Mouse (Mus musculus) limb, embryonic 14.5 days (tissue): ENCODE data around the gene Magel2. TPM values are rescaled to one million over a fixed set of nuclear protein-coding genes. Genes with fewer than 3 reads are reported as not detected.

Experiments used
- ATAC-seq: fragments of 200-750 bp; cut with Nextera tagmentation; 2 replicates; pipeline ENCODE4 v1.8.0; 2017; ENCODE audit warnings: low read depth, moderate number of reproducible peaks, moderate TSS enrichment; ENCODE audit not compliant: low FRiP score
- DNase-seq: peaks from one replicate; pipeline ENCODE4 v3.0.0-alpha.2; 2015; ENCODE audit warnings: low spot score
- H3K27ac ChIP-seq: fragments of 300-500 bp; sonication (generic); replicated peaks from 2 replicates; pipeline ENCODE4 v1.5.1; 2014; ENCODE audit warnings: low read depth, mild to moderate bottlenecking, low read length, moderate library complexity, mixed read lengths
- H3K27me3 ChIP-seq: fragments of 300-500 bp; sonication (generic); 2 replicates; pipeline ENCODE4 v1.6.1; 2014; ENCODE audit warnings: low read length, mixed read lengths; ENCODE audit not compliant: control insufficient read depth, insufficient read depth
- H3K36me3 ChIP-seq: fragments of 300-500 bp; sonication (generic); 2 replicates; pipeline ENCODE4 v1.6.1; 2014; ENCODE audit warnings: mild to moderate bottlenecking, low read length, moderate library complexity, mixed read lengths; ENCODE audit not compliant: control insufficient read depth, insufficient read depth
- H3K4me1 ChIP-seq: fragments of 300-500 bp; sonication (generic); 2 replicates; pipeline ENCODE4 v1.6.1; 2014; ENCODE audit warnings: antibody characterized with exemption, low read length, mixed read lengths; ENCODE audit not compliant: control insufficient read depth, insufficient read depth
- H3K4me2 ChIP-seq: fragments of 300-500 bp; sonication (generic); replicated peaks from 2 replicates; pipeline ENCODE4 v1.6.1; 2014; ENCODE audit warnings: low read depth, mild to moderate bottlenecking, low read length, moderate library complexity; ENCODE audit not compliant: severe bottlenecking
- H3K4me3 ChIP-seq: fragments of 300-500 bp; sonication (generic); replicated peaks from 2 replicates; pipeline ENCODE4 v1.5.1; 2014; ENCODE audit warnings: low read length
- H3K9ac ChIP-seq: fragments of 300-500 bp; sonication (generic); 2 replicates; pipeline ENCODE4 v1.6.1; 2014; ENCODE audit warnings: mild to moderate bottlenecking, low read depth, low read length, moderate library complexity; ENCODE audit not compliant: severe bottlenecking
- H3K9me3 ChIP-seq: fragments of 300-500 bp; sonication (generic); 2 replicates; pipeline ENCODE4 v1.6.1; 2016; ENCODE audit warnings: low read length; ENCODE audit not compliant: control insufficient read depth
- POLR2A ChIP-seq: fragments of 200-500 bp; IDR thresholded peaks from 2 replicates; pipeline ENCODE4 v1.8.0; 2012; ENCODE audit warnings: inconsistent platforms, mild to moderate bottlenecking, moderate library complexity, borderline replicate concordance; ENCODE audit not compliant: insufficient read depth, insufficient read length; ENCODE audit errors: extremely low read depth
- WGBS: fragments of 180-500 bp; shearing (Covaris S2); extraction: QIAGEN DNeasy Blood & Tissue Kit; methylation state at CpG from one replicate; pipeline ENCODE4 v1.1.7; 2014; 5-methylcytosine and 5-hydroxymethylcytosine counted together
- polyA plus RNA-seq, 2 experiments: library from polyadenylated mRNA; depleted of rRNA in 1 of 2; stranded (reverse) in 1 of 2; unstranded in 1 of 2; fragments of >200 nt; fragmentation: Nextera tagmentation in 1 of 2; extraction: Ambion mirVana in 1 of 2; gene quantifications; 2 replicates each; pipeline versions ENCODE4 v1.2.1 to v1.2.3; 2012 to 2014

Gene Magel2
- polyA plus RNA-seq, 2 experiments = 7.2 to 35.7 TPM

DNA sequence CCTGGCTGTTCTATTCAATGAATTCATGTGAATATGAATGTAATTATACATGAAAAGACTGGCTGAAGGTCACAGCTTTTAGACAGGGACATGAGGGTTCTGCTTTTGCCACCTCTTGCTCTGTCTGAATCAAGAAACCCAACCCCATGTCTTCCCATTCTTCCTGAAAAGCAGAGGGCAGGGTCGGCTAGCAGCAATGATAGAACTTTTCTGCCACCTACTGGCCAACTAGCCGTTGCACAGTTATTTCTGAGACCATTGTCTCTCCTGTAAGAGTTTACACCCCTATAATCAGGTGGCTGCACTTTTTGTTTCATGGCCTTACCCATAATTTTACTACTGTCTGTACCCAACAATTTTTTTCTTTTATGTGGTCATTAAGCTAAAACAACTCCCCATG lies 5.6 kb downstream of the Magel2 start:
- Histone ChIP-seq H3K4me1 (no peaks in the 10 kb centered on the region), H3K4me3 (no peak overlapping the region), H3K36me3 (no peaks in the 10 kb centered on the region), H3K9ac (no peak overlapping the region), H3K27me3 (no peaks in the 10 kb centered on the region), H3K9me3 (peaks cover 7% of the 10 kb centered on the region; the same call in 1 of the 2 replicates), H3K27ac (no peak overlapping the region), H3K4me2 (no peak overlapping the region)
- no peak for TF ChIP-seq POLR2A
- ATAC-seq (peak; percentile 72), DNase-seq (peak; percentile 75)
- 3% methylated on average over 2 of the region's 2 CpGs for WGBS

DNA sequence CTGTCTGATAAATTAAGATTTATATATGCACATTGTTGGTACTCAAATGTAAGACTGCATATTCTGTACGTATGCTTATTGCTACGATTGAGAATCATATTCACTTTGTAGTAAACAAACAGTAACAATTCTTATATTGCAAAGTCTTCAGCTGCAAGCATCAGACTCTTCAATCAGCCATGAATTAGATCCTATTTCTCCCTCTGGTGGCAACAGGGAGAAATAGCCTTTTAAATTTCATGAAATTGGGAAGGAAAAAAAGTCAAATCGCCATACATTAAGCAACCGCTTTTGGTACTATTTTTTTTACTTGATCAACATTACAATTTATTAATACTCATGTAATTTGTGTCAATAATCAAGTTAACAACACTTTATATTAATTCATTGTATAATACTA lies 11.5 kb downstream of the Magel2 start:
- no peak overlapping the region for H3K9ac ChIP-seq
- DNase-seq = no peak
- TF ChIP-seq POLR2A = no peak
- no peak overlapping the region for H3K4me3 ChIP-seq
- no peak overlapping the region for H3K27ac ChIP-seq
- no peak for ATAC-seq
- no peaks in the 10 kb centered on the region for H3K27me3 ChIP-seq
- no peak overlapping the region for H3K4me2 ChIP-seq
- no peaks in the 10 kb centered on the region for H3K9me3 ChIP-seq
- H3K36me3 ChIP-seq = no peaks in the 10 kb centered on the region
- 45% methylated on average over 4 of the region's 4 CpGs for WGBS
- no peaks in the 10 kb centered on the region for H3K4me1 ChIP-seq

GRCm38 (mm10) chr7:62392202-62392601 lies 15.4 kb downstream of the Magel2 start:
- no peak overlapping the region for H3K4me3 ChIP-seq
- 55% methylated on average over 1 of the region's 1 CpGs for WGBS
- no peaks in the 10 kb centered on the region for H3K4me1 ChIP-seq
- no peak for TF ChIP-seq POLR2A
- no peak overlapping the region for H3K27ac ChIP-seq
- no peak overlapping the region for H3K4me2 ChIP-seq
- ATAC-seq (no peak), DNase-seq (no peak)
- no peaks in the 10 kb centered on the region for H3K27me3 ChIP-seq
- H3K9ac ChIP-seq = no peak overlapping the region
- no peaks in the 10 kb centered on the region for H3K36me3 ChIP-seq
- no peaks in the 10 kb centered on the region for H3K9me3 ChIP-seq

DNA sequence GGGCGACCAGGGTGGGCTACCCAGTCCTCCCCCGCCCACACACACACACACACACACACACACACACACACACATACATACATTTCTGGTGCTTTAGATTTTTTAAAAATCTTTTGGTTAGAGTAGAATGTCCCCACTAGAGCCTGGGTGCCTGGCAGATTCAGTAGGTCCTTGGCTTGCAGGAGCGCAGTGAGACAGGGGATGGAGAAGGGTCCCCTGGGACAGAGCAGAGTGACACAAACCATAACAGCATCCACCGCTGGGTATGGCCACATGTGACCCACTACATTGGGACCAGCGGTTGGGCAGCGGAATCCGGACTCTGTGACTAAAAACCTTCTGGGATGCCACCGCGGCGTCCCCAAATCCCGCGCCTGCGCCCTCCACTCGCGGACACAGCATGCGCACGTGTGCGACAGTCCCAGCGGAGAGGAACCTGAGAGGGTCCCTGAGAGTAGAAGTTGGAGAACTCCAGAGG lies 29.8 kb downstream of the Magel2 start:
- DNase-seq = no peak
- Histone ChIP-seq H3K27me3 (no peaks in the 10 kb centered on the region), H3K36me3 (no peaks in the 10 kb centered on the region), H3K9me3 (no peaks in the 10 kb centered on the region), H3K27ac (no peak overlapping the region), H3K4me1 (no peaks in the 10 kb centered on the region), H3K9ac (no peak overlapping the region), H3K4me3 (peak overlapping the region; percentile 24), H3K4me2 (peak overlapping the region; percentile 32)
- WGBS = 40% methylated on average over 18 of the region's 19 CpGs
- no peak for TF ChIP-seq POLR2A
- ATAC-seq = 0 out of 2 replicates have a peak, but pooled peaks have one; percentile 19

DNA sequence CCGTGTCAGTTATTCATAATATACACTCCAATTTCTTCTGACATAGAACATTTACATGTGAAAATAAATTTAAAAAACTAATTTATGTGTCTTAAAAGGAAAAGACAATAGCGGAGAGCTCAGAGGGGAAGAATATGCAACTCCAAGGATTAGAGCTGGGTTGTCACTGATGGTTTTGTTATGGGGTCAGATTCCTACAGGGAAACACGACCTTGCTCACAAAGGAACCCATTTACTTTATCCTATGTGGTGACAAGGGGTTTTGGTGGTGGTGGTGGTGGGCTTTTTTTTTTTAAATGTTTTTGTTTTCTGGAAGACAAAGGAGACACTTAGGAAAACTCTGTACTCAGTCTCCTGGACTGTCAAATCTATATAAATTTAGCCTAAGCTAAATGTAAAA lies 31.0 kb downstream of the Magel2 start:
- no peak for TF ChIP-seq POLR2A
- 48% methylated on average over 3 of the region's 3 CpGs for WGBS
- Histone ChIP-seq H3K4me2 (no peak overlapping the region), H3K4me1 (no peaks in the 10 kb centered on the region), H3K4me3 (no peak overlapping the region), H3K9me3 (no peaks in the 10 kb centered on the region), H3K36me3 (no peaks in the 10 kb centered on the region), H3K27me3 (no peaks in the 10 kb centered on the region), H3K9ac (no peak overlapping the region), H3K27ac (no peak overlapping the region)
- no peak for ATAC-seq
- no peak for DNase-seq

DNA sequence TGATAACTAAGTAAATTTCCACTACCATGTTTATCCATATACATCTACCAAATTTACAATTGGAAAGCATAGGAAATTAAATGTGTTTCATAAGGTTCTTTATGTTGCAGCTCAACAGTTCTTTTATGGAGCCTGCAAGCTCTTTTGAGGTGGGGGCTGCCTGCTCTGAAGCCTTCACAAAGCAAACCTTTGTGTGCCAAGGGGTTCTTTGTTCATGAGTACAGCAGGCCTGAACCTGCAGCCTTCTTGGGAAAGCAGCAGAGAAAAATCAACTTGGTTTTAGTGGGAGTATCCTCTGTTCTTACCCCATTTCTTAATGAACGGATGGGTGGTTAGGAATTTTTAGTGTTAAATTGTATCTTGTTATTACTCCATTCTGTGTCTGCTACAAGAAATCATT lies 38.4 kb downstream of the Magel2 start:
- no peaks in the 10 kb centered on the region for H3K27me3 ChIP-seq
- no peaks in the 10 kb centered on the region for H3K36me3 ChIP-seq
- no peak overlapping the region for H3K27ac ChIP-seq
- no peak overlapping the region for H3K9ac ChIP-seq
- H3K4me2 ChIP-seq = no peak overlapping the region
- no peak for DNase-seq
- no peak overlapping the region for H3K4me3 ChIP-seq
- TF ChIP-seq POLR2A = no peak
- peaks cover 3% of the 10 kb centered on the region; the same call in 1 of the 2 replicates for H3K4me1 ChIP-seq
- ATAC-seq = no peak
- 0 out of 2 replicates have a peak, but pooled peaks cover 8% of the 10 kb centered on the region for H3K9me3 ChIP-seq
- 59% methylated on average over 1 of the region's 1 CpGs for WGBS
